Mouse (Mus musculus) heart, adult 11 months (tissue): ENCODE measurements around the gene Cldn12.

Source experiments
- DNase-seq: peaks from one replicate; pipeline ENCODE4 v3.0.0; 2022

Gene Cldn12

DNA sequence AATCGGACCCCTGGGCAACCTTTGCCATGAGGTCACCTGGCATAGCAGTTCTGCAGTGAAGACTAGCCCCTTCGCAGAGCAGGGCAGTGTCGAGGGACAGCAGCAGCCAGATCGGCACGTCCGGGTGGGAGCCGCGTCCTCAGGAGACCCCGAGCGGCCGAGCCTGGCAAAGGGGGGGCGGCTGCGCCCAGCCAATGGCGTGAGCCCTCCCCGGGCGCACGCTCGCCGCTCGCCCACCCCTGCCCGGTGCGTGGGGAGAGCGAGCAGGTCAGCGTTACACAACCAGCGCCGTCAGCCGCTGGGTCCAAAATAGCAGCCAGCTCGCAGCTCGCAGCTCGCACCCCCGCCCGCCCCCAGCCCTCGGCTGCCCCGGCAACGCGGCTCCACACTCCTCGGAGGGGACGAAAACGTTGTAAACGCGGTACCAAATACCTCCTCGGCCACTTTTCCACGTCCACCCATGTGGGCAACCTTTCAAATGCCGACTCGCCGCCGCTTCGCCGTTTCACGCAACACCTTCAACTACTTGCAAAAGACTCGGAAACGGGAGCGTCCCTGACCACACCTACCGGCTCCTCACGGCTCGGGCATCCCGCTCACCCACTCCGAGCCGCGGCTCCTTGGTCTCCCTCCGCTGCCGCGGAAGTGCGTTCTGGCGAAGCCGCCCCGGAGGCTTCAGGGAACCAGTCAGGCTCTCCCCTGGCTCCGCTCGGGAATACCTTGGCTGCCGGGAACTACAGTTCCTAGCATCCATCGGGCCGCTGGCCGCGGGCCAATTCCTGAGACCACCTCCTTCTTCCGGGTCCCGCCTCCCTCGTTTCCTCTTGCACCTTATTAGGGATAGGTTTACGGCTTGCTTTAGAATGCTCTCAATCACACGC lies at the start of gene Cldn12:
Cldn12 (minus strand) TSS at position 763 of the 881 bp plus-strand sequence.
- DNase-seq = peak; percentile 100

DNA sequence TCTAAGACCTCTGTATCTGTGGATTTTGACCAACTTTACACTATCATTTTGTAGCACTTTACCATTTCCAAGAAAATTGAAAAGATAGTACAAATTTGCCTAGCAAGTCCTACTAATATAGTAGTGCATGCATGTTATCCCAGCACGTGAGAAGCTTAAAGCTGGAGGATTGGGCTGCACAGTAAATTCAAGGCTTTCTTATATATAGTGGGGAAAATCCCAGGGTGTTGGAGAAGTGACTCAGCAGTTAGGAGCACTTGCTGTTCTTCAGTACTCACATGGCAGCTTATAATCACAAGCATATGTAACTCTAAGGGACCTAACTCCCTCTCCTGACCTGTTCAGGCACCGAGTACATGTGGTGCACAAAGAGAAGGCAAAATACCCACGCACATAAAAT lies 47.7 kb upstream of the Cldn12 start:
- no peak for DNase-seq

DNA sequence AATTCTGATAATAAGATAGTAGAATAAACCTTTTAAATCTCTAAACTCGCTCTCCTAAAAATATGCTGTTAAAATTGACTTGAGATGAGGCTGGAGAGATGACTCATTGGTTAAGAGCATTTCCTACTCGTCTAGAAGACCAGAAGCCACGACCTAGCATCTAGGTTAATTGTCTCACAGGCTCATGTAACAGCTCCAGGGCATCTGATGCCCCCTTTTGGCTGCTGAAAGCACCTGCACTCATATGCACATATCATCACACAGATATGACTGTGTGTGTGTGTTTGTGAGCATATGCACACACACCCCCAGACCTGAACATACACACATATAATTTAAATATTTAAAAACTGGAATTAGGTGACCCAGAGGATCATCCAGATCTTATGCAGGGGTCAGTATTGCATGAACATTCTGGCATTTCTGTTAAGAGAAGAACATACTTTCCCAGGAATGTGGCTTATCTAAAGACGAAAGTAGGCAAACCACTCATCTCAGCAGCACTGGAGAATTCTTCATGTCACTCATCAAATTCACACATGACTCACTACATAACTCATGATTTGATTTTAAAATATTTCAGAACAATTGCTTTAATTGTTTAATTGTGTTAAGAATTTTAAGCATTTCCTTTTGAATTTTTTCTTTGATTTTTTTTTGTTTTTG lies 46.4 kb upstream of the Cldn12 start:
- no peak for DNase-seq

DNA sequence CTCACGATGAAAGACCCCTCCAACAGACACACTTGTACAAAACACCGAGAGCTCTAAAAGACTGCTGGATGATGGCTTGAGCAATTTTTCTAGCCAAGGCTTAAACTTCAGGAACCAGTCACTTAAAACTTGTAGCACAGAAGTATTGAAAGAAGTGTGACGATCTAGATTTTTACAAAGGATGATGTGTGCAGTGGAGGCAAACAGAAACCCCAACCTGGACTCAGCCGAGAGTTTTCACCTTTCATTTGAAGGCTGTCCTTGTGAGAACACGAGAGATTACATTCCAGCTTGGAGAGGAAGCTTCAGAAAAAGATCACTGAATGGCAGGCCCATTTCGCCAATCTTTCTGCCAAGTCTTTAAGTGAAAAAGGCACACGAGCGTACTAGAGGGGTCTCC lies 45.0 kb upstream of the Cldn12 start:
- no peak for DNase-seq

DNA sequence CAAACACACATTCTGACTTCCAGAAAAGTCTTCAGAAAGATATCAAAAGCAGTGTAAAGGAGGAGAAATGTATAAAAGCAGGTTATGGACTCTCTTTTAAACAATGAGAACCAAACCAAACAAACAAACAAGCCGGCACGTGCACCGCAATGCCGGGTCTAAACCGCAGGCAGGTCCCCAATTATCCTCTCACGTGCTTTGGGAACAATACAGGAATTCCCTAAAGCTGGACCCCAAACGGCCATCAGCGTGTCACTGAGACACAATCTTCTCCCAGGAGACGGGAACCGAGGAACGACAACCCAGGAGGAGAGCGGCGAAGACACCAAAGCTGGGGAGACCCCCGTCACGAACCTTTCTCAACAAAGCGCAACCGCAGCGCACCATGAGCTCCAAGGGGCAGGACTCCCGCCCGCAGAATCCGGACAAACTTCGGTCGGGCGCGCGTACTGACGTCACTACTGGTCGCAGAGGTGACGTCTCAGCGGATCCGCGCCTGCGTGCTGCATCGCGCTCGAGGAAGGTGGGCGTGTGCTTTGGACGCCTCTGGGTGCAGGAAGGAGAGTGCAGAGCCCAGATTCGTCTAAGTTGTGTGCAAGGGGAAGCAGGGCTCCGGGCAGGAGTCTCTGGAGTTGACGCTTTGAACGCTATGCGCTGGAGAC lies 44.5 kb upstream of the Cldn12 start, which contains the start of gene Gtpbp10:
Gtpbp10 (minus strand) TSS at position 460 of the 662 bp plus-strand sequence.
- peak; percentile 98 for DNase-seq

DNA sequence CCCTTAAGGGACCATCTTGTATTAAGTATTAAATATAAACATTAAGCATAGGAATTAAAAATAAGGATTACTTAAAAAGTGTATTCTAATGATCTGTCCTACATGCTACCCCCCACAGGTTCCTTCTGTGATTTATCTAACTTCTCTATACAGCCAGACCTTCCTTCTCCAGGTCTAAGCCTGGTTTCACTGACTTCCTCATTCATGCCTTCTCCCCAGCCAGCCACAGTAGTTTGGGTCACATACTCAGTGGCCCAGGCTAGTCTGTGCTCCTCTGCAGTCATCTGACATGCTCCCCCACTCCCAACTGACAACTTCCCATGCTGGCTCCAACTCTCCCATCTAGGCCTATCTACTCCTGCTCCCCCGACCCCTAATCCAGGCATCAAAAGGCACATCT lies 36.4 kb upstream of the Cldn12 start:
- no peak for DNase-seq

DNA sequence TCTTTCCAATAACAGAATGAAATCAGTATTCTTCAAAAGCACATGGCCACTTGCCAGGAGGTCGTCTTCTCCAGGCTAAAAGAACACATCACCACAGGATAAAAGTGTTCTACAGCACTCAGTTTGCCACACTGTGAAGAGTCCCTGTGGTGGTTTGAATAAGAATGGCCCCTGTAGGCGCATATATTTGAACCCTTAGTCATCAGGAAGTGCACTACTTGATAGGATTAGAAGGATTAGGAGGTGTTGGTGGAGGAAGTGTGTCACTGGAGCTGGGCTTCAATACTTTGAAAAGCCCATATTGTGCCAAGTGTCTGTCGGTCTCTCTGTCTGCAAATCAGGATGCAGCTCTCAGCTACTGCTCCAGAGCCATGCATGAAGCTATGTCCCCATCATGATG lies 25.6 kb upstream of the Cldn12 start:
- no peak for DNase-seq

DNA sequence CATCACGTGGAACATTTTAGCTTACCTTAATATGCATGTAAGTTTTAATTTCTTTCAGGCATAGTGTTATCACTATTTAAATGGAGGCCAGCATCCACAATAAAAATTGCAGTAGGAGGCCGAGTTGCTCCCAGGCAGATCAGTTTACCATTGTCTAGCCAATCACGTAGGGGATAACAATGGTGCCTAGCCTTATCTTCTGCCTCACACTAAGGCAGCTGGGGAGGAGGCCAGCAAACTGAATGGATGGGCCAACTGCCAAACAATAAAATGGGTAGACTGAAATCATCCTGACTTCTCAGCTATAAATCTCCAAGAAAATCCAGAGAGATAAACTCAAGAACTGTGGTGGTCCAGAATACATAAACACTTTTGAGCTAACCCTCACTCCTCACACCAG lies 25.0 kb upstream of the Cldn12 start:
- no peak for DNase-seq

DNA sequence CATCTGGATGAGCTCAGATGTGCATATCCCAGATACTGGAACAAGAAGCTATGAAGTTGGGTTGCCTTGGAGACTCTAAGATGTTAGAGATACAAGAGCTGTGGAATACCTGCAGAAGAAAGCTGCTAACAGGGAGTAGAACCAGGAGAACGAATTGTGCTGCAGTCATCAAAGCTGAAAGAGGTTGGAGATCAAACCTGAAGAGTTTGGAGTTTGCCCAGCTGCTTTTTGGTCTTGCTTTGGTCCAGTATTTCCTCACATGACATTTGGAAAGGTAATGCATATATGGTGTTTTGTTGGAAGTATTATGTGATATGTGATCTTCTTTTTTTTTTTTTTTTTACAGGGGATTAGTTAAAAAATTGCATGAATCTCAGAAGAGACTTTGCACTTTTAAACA lies 21.4 kb upstream of the Cldn12 start:
- DNase-seq = no peak

DNA sequence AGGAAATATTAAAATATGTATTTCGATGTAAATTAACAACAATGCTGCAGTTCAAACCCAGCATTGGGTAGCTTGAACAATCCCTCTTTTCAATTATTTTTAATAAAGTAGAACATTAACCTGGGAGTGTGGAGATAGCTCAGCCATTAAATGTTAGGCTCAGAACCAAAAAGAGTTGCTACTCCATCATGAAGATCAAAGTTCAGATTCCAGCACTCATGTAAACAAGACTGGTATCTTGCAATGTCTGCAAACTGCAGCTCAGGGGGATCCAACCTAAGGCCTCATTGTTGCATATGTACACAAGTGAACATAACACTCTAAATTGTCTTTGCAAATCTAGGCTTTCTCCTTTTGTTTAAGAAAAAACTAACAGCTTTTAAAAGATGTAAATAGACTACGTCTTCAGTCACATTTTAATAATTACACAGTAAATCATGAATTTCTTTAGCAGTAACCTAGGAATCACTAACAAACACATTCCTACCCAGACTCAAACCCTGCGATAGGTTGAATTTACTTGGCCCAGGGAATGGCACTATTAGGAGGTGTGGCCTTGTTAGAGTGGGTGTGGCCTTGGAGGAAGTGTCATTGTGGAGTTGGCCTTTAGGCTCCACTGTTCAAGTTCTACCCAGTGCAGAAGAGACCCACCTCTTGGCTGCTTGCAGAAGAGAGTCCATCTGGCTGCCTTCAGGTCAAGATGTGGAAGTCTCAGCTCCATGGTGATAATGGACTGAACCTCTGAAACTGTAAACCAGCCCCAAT lies 19.1 kb upstream of the Cldn12 start:
- no peak for DNase-seq

DNA sequence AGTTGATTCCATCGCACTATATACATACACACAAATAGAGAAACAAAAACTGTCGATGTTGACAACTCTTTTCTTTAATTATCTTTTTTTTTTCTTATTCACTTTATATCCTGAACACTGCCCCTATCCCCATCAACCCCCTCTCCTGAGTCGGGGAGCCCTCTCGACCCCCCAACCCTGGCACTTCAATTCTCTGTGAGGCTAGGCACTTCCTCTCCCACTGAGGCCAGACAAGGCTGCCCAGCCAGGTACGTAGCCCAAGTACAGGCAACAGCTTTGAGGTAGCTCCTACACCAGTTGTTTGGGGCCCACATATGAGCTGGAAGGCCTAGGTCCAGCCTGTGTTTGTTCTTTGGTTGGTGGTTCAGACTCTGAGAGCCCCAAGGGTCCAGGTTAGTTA lies 653 bp upstream of the Cldn12 start:
- peak; percentile 88 for DNase-seq

DNA sequence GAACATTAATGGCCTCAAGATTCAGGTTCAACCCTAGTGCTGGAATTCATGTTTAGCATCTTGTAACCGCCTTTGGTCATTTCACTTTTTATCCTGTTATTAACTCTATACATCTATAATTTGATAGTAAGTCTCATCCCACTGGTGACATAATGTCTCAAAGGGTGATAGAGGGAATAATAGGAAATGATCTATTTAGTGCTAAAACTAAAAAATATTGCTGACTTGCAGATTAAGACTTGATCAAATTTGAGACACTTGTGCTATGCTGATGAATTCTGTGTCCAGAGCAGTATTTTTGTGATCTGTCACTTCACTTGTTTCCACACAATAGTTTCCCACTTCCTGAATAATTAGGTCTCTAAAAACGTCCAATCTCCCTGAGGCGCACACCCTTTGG lies 3.4 kb downstream of the Cldn12 start:
- no peak for DNase-seq

DNA sequence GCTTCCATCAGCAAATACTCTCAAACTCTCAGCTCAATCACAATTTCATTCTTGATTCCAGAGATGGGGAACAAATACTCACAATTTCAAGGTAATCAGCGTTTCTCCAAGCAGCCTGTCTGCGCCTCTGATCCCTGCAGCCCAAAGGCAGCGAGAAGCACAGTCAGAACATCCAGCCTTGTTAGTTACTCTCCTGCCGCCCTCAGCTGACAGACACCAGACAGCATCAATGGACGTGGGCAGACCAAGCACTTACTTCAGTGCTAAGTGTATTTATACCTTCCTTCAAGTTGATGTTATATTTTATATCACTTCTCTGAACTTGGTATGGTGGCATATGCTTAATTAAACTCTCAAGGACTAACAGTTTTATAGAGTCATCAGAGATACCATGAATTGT lies 3.8 kb downstream of the Cldn12 start:
- DNase-seq = no peak

DNA sequence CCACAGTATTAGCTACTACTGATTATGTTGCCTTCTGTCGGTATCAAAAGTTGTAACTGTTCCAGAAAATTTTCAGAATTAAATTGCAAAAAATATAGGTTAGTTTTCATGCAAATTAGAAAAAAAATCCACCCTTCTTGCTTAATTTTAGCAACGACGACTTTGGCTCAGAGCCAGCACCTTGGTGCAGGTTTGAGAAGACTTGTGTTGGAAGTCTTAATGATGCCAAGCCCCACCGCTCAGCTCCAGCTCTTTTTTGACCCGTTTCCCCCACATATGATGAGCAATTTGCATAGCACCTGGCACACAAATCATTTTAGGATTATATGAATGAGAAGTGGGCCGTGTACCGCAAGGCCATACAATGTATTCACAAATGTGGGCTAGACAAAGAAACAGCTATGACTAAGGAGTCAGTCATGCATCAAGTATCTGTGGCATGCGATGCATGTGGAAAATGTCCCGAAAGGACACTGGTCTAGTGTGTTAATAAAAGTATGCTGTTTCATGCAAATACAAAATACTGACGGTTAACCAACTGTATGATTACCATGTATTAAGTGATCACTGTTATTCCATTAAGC lies 4.4 kb downstream of the Cldn12 start:
- DNase-seq = no peak

DNA sequence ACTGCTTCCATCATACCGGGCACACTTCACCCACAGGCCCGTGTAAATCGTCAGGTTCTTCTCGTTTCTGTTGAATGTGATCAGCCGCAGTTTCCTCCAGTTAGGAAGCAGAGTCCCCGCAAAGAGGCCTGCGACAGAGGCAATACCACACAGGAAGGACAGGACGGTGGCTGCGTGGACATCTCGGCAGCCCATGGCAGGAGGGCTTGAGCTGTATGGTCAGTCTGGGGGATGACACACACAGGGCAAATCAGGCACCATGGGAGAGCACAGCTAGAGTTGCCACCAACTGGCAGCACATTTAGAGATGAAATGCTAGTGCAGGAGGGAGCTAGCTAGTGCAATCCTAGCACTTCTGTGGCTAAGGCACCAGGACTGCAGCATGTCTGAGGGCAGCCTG lies 6.5 kb downstream of the Cldn12 start:
- no peak for DNase-seq

DNA sequence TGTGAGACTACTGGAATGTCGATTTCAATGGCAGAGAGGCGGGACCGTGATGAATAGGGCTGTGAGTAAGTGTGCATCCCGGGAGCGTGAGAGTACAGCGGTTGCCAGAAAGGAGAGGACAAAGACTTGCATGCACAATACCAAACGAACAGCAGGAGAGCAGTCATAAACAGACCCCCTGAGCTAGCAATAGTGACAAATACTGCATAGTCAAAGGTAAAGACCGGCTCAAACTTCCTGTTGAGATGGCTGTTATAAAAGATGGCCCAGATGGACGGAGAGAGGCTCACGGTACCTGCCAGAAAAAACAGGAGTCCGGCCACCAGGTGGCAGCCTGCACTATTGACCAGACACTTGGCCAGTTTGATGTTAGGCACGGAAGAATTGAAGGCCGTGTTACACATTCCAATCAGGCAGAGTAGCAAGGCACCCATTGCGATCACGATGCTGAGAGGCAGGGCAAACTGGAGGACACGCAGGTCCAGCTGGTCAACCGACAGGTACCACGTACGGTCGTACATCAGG lies 7.0 kb downstream of the Cldn12 start:
- DNase-seq = peak; percentile 89

DNA sequence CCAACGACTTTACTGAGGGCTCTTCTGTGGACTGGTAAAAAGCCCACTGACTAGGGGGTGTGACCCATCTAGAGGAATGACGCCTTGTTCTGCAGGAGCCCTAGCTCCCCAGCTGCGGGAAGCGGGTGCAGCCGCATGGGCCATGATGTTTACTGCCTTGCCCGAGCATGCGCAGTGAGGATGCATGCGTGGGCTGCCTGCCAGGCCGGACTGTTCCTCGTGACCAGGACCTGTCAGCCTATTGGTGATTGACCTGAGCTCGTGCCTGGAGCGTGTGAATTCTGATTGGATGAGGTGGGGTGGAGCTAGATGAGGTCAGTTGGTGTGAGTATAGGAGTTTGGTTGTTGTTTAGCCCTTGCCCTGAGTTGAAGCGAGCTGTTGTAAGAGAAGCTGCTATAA lies 10.3 kb downstream of the Cldn12 start:
- no peak for DNase-seq

DNA sequence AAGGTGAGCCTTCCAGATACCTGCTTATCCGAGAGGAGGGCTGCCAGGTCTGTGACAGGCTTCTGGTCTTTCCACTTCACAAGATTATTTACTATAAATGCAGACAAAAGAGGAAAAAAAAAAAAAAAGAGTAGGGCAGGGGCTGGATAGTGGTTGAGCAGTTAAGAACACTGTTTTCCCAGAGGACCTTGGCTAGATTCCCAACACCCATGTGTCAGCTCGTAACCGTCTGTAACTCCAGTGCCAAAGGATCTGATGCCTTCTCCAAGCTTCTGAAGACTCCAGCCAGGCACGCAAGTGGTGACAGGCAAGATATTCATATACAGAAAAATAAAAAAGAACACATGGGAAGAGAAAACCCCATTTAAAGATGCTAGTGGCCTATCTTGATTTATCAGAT lies 11.4 kb downstream of the Cldn12 start:
- peak; percentile 91 for DNase-seq

DNA sequence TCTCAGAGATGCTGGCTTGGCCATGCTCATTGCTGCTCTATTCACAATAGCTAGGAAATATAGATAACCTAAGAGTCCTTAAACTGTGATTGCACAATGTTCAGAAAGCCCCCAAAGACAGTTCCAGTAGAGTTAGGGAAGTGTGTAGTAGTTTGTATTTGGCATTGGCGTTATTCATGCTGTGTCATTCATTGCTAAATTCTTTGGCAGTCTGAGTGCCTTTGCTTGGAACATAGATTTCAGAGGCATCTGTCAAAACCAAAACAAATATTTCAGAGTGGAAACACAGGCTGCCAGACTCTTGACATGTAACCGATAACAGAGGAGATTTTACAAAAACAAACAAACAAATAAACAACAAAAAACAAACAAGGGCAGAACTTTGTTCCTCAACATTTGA lies 13.2 kb downstream of the Cldn12 start:
- DNase-seq = no peak

DNA sequence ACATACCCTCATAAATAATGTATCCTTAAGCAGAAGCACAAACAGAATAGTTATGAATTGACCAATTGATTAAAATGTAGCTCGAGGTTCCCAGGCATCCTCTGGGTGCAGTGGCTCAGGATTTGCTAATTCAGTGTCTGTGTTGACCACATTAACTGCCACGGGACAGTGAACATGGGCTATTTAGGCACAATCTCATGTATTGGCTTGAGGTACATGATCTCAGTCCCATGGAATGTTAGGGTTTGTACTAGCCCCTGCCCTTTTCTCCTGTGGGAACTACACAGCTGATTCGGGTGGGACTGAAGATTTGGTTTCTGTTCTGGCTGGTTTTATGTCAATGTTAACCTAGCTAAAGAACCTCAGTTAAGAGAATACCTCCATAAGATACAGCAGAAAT lies 18.4 kb downstream of the Cldn12 start:
- DNase-seq = no peak

DNA sequence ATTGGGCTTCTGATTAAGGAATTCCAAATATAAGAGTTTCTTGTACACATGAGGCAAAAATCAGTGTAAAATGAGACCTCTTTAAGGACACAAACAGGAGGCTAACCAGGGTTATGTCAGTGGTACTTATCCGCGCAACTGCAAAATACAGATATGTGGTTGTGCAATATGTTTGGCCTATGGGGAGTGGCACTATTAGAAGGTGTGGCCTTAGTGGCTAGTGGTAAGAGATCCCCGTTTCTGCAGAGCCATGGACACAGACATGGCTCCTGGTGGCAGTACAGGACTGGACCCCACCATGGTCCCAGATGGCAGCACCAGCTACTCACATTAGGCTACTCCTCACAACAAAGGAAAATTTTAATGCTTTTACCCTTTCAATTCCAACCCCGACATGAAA lies 19.7 kb downstream of the Cldn12 start:
- DNase-seq = no peak

DNA sequence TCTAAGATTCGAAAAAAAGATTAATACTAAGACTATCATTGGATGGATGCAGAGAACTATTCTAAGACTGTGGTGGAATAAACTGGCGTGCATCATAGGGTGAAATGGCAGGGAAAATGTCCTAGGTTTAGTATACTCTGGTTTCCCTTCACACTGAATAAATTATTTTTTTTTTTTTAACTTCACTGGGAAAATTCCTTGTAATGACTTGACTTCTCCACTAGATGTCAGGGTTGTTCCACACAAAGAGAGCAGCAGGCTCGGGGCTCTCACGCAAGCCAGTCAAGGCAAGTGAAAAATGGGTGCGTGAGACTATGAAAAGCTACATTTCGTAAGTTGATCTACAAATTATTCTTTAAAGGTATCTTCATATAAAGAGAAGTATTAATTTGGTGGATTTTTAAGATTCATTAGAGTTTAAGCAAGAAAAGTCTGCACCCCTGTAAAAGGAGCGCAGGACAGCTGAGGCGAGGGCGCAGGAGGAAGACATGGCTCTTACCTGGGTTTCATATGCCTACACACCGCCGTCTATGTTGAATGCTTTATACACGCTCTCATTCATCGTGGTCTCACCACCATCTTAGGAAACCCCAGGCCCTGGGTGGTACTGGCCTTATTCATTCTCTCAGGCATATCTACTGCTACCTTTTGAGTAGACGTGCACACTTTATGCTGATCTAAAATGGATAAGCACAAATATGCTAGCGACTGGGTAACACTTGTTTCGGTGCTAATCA lies 20.3 kb downstream of the Cldn12 start:
- no peak for DNase-seq
